Comparison of ENCODE assay signal across 27 mouse cellular contexts in the genomic region with DNA sequence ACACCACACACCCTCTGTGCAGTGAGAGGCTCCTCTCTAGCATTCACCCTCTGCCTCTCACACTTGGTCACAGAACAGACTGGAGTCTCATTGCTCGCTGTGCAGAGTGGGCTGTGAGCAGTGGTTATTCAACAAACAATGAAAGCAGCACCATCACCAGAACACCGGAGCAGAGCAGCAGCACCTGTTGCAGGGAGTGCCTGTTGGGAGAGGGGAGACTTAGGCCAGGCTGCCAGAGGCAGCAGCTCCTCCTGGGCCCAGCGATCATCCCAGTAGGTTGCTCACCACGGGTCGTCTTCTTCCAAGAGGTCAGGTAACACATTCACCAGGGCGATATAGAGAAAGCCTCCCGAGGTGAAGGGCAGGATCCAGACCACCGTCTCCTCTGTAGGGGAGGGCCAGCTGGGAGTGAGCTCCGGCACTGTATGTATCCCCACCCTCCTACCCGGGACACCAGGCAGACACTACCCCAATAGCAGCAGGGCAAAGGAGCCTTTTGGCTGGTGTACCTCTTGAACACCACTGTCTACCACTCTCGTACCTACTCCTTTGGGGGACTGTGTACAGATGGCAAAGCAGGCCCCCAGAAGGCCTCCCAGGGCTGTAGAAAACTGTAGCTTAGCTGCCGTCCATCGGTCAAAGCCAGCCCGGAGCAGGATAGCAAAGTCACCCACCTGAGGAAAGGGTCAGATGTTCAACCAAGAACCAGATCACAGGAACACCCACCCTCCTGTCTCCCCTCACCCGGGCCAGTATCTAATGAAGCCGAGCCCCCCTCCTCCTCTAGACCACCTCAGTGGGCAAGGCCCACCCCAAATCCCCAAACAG. TPM values are rescaled to one million over a fixed set of nuclear protein-coding genes. Genes with fewer than 3 reads are reported as not detected.
DNase-seq lines count a peak whose midpoint lies in the region; ATAC-seq and TF ChIP-seq lines count a peak whose summit lies in the region.
"Had no signal": no experiment of that assay in that cellular context is flagged by ENCODE, and none has a peak within 500 bp of the region (broad histone marks: within the 10 kb centered on the region; RNA-seq: fewer than 3 reads in every experiment).

No protein-coding gene starts in this region.

- TF ChIP-seq POLR2A in kidney, adult 2 months (IDR thresholded peaks at IDR 0.05; ENCODE audit: low read depth, low read length): no peak
- no peak for TF ChIP-seq POLR2A in embryonic fibroblast, embryonic 13.5 days (IDR thresholded peaks at IDR 0.05; ENCODE audit: low read depth, low read length)

- peak overlapping the region; percentile 61; the same call in 1 of the 2 replicates for H3K27ac ChIP-seq in embryonic facial prominence, embryonic 14.5 days (replicated peaks; ENCODE audit: low read depth, low read length)
- H3K27ac ChIP-seq in embryonic facial prominence, embryonic 10.5 days (replicated peaks): no peak overlapping the region
- peak overlapping the region; percentile 88 for H3K27ac ChIP-seq in heart, embryonic 13.5 days (replicated peaks)
- peak overlapping the region; percentile 7; the same call in 1 of the 2 replicates for H3K27ac ChIP-seq in kidney, adult 2 months (ENCODE audit: insufficient read depth, low read depth, low read length)
- peak overlapping the region; percentile 75 for H3K27ac ChIP-seq in embryonic fibroblast, embryonic 13.5 days (ENCODE audit: insufficient read depth, low read length)
- H3K27ac ChIP-seq: hindbrain, embryonic 12.5 days; left cerebral cortex, adult 2 months; midbrain, embryonic 13.5 days had no signal

- peaks cover 74% of the 10 kb centered on the region for H3K36me3 ChIP-seq in embryonic facial prominence, embryonic 14.5 days (ENCODE audit: control insufficient read depth, insufficient read depth, low read length)
- peaks cover 92% of the 10 kb centered on the region for H3K36me3 ChIP-seq in embryonic facial prominence, embryonic 10.5 days (replicated peaks)
- H3K36me3 ChIP-seq in heart, embryonic 13.5 days: peaks cover 93% of the 10 kb centered on the region
- no peaks in the 10 kb centered on the region; the same call in 1 of the 2 replicates for H3K36me3 ChIP-seq in kidney, adult 2 months (ENCODE audit: control insufficient read depth, insufficient read depth, low read length)

- no peak overlapping the region for H3K9ac ChIP-seq in embryonic facial prominence, embryonic 14.5 days (ENCODE audit: low read depth, low read length)
- peak overlapping the region; percentile 62 for H3K9ac ChIP-seq in heart, embryonic 13.5 days
- H3K9ac ChIP-seq: forebrain, embryonic 12.5 days; midbrain, embryonic 13.5 days had no signal

- DNase-seq in embryonic facial prominence, embryonic 14.5 days (ENCODE audit: low spot score): no peak
- no peak for DNase-seq in embryonic facial prominence, embryonic 10.5 days (ENCODE audit: low spot score)
- DNase-seq in heart, postnatal 36 days: no peak
- DNase-seq in kidney, adult 2 months: no peak
- no peak for DNase-seq in kidney, adult 8-10 months
- no peak for DNase-seq in left cerebral cortex, postnatal 25 days (ENCODE audit: low spot score in 2 of 2)
- DNase-seq: adrenal gland, adult 8-10 months; cerebellum, adult 11-12 months; cerebellum, postnatal 10 days; kidney, adult 9 months; kidney, postnatal 4 days; left cerebral cortex, postnatal 4 days; lung, adult 2 months; lung, postnatal 14 days; right cerebral cortex, postnatal 14 days; spleen, adult 18-20 months; thymus, postnatal 36 days had no signal

- WGBS in embryonic facial prominence, embryonic 14.5 days: 89% methylated on average over 16 of the region's 16 CpGs
- 92% methylated on average over 16 of the region's 16 CpGs for WGBS in embryonic facial prominence, embryonic 10.5 days
- WGBS in heart, embryonic 13.5 days: 87% methylated on average over 16 of the region's 16 CpGs
- WGBS in kidney, adult 2 months: 78% methylated on average over 16 of the region's 16 CpGs

- intact Hi-C loops in heart, postnatal 36 days (cut with DNase I): no loop called here
- intact Hi-C loops in left cerebral cortex, postnatal 25 days (cut with DNase I): loop anchor here (5.0 kb wide), 2 partner anchors 146 to 176 kb away; partner anchors contain the start of gene C1qtnf4

- no peaks in the 10 kb centered on the region for H3K27me3 ChIP-seq in embryonic facial prominence, embryonic 14.5 days (replicated peaks; ENCODE audit: control insufficient read depth, insufficient read depth, low read length)
- H3K27me3 ChIP-seq in embryonic facial prominence, embryonic 10.5 days (replicated peaks; ENCODE audit: low read depth, poor library complexity, severe bottlenecking): no peaks in the 10 kb centered on the region
- H3K27me3 ChIP-seq in heart, embryonic 13.5 days (replicated peaks): no peaks in the 10 kb centered on the region
- no peaks in the 10 kb centered on the region for H3K27me3 ChIP-seq in kidney, adult 2 months (replicated peaks; ENCODE audit: control insufficient read depth, insufficient read depth, low read length)
- H3K27me3 ChIP-seq: forebrain, embryonic 12.5 days; hindbrain, embryonic 12.5 days; megakaryocyte, embryonic 14.5 days; midbrain, embryonic 13.5 days had no signal

- H3K9me3 ChIP-seq in embryonic facial prominence, embryonic 14.5 days (ENCODE audit: control insufficient read depth, low read length): no peaks in the 10 kb centered on the region
- no peaks in the 10 kb centered on the region for H3K9me3 ChIP-seq in embryonic facial prominence, embryonic 10.5 days
- H3K9me3 ChIP-seq in heart, embryonic 13.5 days: no peaks in the 10 kb centered on the region
- H3K9me3 ChIP-seq: forebrain, embryonic 12.5 days; hindbrain, embryonic 12.5 days; megakaryocyte, embryonic 14.5 days; midbrain, embryonic 13.5 days had no signal

- H3K4me1 ChIP-seq in embryonic facial prominence, embryonic 14.5 days (ENCODE audit: control insufficient read depth, insufficient read depth, low read length): no peaks in the 10 kb centered on the region
- H3K4me1 ChIP-seq in embryonic facial prominence, embryonic 10.5 days: no peaks in the 10 kb centered on the region
- peaks cover 43% of the 10 kb centered on the region for H3K4me1 ChIP-seq in heart, embryonic 13.5 days
- no peaks in the 10 kb centered on the region for H3K4me1 ChIP-seq in kidney, adult 2 months (ENCODE audit: control insufficient read depth, insufficient read depth, low read length)
- H3K4me1 ChIP-seq in embryonic fibroblast, embryonic 13.5 days (ENCODE audit: control insufficient read depth, insufficient read depth, low read length): peaks cover 18% of the 10 kb centered on the region
- H3K4me1 ChIP-seq: forebrain, embryonic 12.5 days; hindbrain, embryonic 12.5 days had no signal

- no peak for TF ChIP-seq CTCF in kidney, adult 2 months (conservative IDR thresholded peaks at IDR 0.05; ENCODE audit: insufficient read depth, insufficient read length, low read depth, low read length)
- no peak for TF ChIP-seq CTCF in embryonic fibroblast, embryonic 13.5 days (IDR thresholded peaks at IDR 0.05; ENCODE audit: borderline replicate concordance, insufficient read depth, low read length)

- H3K4me3 ChIP-seq in embryonic facial prominence, embryonic 14.5 days (ENCODE audit: low read depth, low read length): no peak overlapping the region
- no peak overlapping the region for H3K4me3 ChIP-seq in embryonic facial prominence, embryonic 10.5 days
- no peak overlapping the region for H3K4me3 ChIP-seq in heart, embryonic 13.5 days
- no peak overlapping the region for H3K4me3 ChIP-seq in kidney, adult 2 months (ENCODE audit: insufficient read depth, low read depth, low read length)
- no peak overlapping the region for H3K4me3 ChIP-seq in embryonic fibroblast, embryonic 13.5 days (ENCODE audit: insufficient read depth, low read length)
- H3K4me3 ChIP-seq: erythroblast, embryonic 14.5 days; forebrain, embryonic 12.5 days; hindbrain, embryonic 12.5 days; left cerebral cortex, adult 2 months; megakaryocyte, embryonic 14.5 days; midbrain, embryonic 13.5 days had no signal

- no peak overlapping the region for H3K4me2 ChIP-seq in embryonic facial prominence, embryonic 14.5 days (ENCODE audit: low read depth, low read length)
- H3K4me2 ChIP-seq in heart, embryonic 13.5 days: peak overlapping the region; percentile 25; the same call in 1 of the 2 replicates
- H3K4me2 ChIP-seq: forebrain, embryonic 12.5 days; hindbrain, embryonic 12.5 days; liver, embryonic 11.5 days; midbrain, embryonic 13.5 days had no signal

- ATAC-seq in embryonic facial prominence, embryonic 14.5 days (ENCODE audit: low read depth): no peak
- no peak for ATAC-seq in heart, embryonic 13.5 days (ENCODE audit: extremely low read depth, insufficient number of reproducible peaks, low FRiP score, low TSS enrichment)
- ATAC-seq: activated CD4-positive, CD25-positive, alpha-beta regulatory T cell, adult 4 months had no signal

RNA-seq across cellular contexts. Expression of gene Slc39a13, which starts 7.2 kb away (rescaled TPM):
- 62.1 and 64.8 TPM in 2 replicates for polyA plus RNA-seq in embryonic facial prominence, embryonic 14.5 days (2014; fragmentation: Nextera tagmentation; extraction: Ambion mirVana)
- polyA plus RNA-seq in embryonic facial prominence, embryonic 10.5 days (2016; fragmentation: Nextera tagmentation; extraction: Ambion mirVana): 20.3 and 24.2 TPM in 2 replicates
- 45.0 and 55.5 TPM in 2 replicates for polyA plus RNA-seq in heart, embryonic 13.5 days (2015; fragmentation: Nextera tagmentation; extraction: Ambion mirVana)
- total RNA-seq in heart, postnatal 36 days (2021): 10 to 100 TPM; 21.7 to 24.2 TPM
- 87.2 and 103 TPM in 2 replicates for polyA plus RNA-seq in kidney, adult 2 months (2012; rRNA removed)
- polyA plus RNA-seq in embryonic fibroblast, embryonic 13.5 days (2011; ENCODE audit: insufficient read length, low read depth, missing spikeins): 93.5 and 104 TPM in 2 replicates
- 10 to 100 TPM; 25.1 to 29.4 TPM for total RNA-seq in left cerebral cortex, postnatal 25 days (2021)

RNA-seq across cellular contexts. Expression of gene Psmc3, which starts 9.2 kb away (rescaled TPM):
- 309 and 320 TPM in 2 replicates for polyA plus RNA-seq in embryonic facial prominence, embryonic 14.5 days (2014; fragmentation: Nextera tagmentation; extraction: Ambion mirVana)
- polyA plus RNA-seq in embryonic facial prominence, embryonic 10.5 days (2016; fragmentation: Nextera tagmentation; extraction: Ambion mirVana): 371 and 378 TPM in 2 replicates
- polyA plus RNA-seq in heart, embryonic 13.5 days (2015; fragmentation: Nextera tagmentation; extraction: Ambion mirVana): 226 and 239 TPM in 2 replicates
- total RNA-seq in heart, postnatal 36 days (2021): 100 to 1,000 TPM; 211 to 237 TPM
- polyA plus RNA-seq in kidney, adult 2 months (2012; rRNA removed): 114 and 127 TPM in 2 replicates
- polyA plus RNA-seq in embryonic fibroblast, embryonic 13.5 days (2011; ENCODE audit: insufficient read length, low read depth, missing spikeins): 309 and 331 TPM in 2 replicates
- 100 to 1,000 TPM; 184 to 218 TPM for total RNA-seq in left cerebral cortex, postnatal 25 days (2021)

RNA-seq across cellular contexts. Expression of gene Spi1, which starts 19.2 kb away (rescaled TPM):
- 10.2 and 10.6 TPM in 2 replicates for polyA plus RNA-seq in embryonic facial prominence, embryonic 14.5 days (2014; fragmentation: Nextera tagmentation; extraction: Ambion mirVana)
- 2.3 and 2.8 TPM in 2 replicates for polyA plus RNA-seq in embryonic facial prominence, embryonic 10.5 days (2016; fragmentation: Nextera tagmentation; extraction: Ambion mirVana)
- polyA plus RNA-seq in heart, embryonic 13.5 days (2015; fragmentation: Nextera tagmentation; extraction: Ambion mirVana): 3.5 and 3.9 TPM in 2 replicates
- 1 to 10 TPM; 4.2 to 6.2 TPM for total RNA-seq in heart, postnatal 36 days (2021)
- 12.9 and 17.4 TPM in 2 replicates for polyA plus RNA-seq in kidney, adult 2 months (2012; rRNA removed)
- polyA plus RNA-seq in embryonic fibroblast, embryonic 13.5 days (2011; ENCODE audit: insufficient read length, low read depth, missing spikeins): 0.79 TPM in 1 of 2 replicates, not detected in the other
- 1 to 10 TPM; 3.0 to 5.3 TPM for total RNA-seq in left cerebral cortex, postnatal 25 days (2021)
- polyA plus RNA-seq: activated CD4-positive, CD25-positive, alpha-beta regulatory T cell, adult 4 months had no signal

RNA-seq across cellular contexts. Expression of gene Rapsn, which starts 27.6 kb away (rescaled TPM):
- polyA plus RNA-seq in embryonic facial prominence, embryonic 14.5 days (2014; fragmentation: Nextera tagmentation; extraction: Ambion mirVana): 35.4 and 40.5 TPM in 2 replicates
- polyA plus RNA-seq in embryonic facial prominence, embryonic 10.5 days (2016; fragmentation: Nextera tagmentation; extraction: Ambion mirVana): 1.2 and 1.9 TPM in 2 replicates
- 21.2 and 25.8 TPM in 2 replicates for polyA plus RNA-seq in heart, embryonic 13.5 days (2015; fragmentation: Nextera tagmentation; extraction: Ambion mirVana)
- 10 to 100 TPM; 16.9 to 17.8 TPM for total RNA-seq in heart, postnatal 36 days (2021)
- 7.0 TPM in 2 replicates for polyA plus RNA-seq in kidney, adult 2 months (2012; rRNA removed)
- not detected in 2 replicates for polyA plus RNA-seq in embryonic fibroblast, embryonic 13.5 days (2011; ENCODE audit: insufficient read length, low read depth, missing spikeins)
- under 1 TPM; 0.41 to 0.53 TPM for total RNA-seq in left cerebral cortex, postnatal 25 days (2021)
- total RNA-seq: left cerebral cortex, postnatal 4 days had no signal
- polyA plus RNA-seq: erythroblast, embryonic 14.5 days had no signal

RNA-seq across cellular contexts. Expression of gene Mybpc3, which starts 55.0 kb away (rescaled TPM):
- polyA plus RNA-seq in embryonic facial prominence, embryonic 14.5 days (2014; fragmentation: Nextera tagmentation; extraction: Ambion mirVana): 0.30 and 0.79 TPM in 2 replicates
- polyA plus RNA-seq in embryonic facial prominence, embryonic 10.5 days (2016; fragmentation: Nextera tagmentation; extraction: Ambion mirVana): 0.07 and 0.82 TPM in 2 replicates
- polyA plus RNA-seq in heart, embryonic 13.5 days (2015; fragmentation: Nextera tagmentation; extraction: Ambion mirVana): 806 and 882 TPM in 2 replicates
- 1,000 to 10,000 TPM; 1,434 to 1,723 TPM for total RNA-seq in heart, postnatal 36 days (2021)
- 0.14 and 0.24 TPM in 2 replicates for polyA plus RNA-seq in kidney, adult 2 months (2012; rRNA removed)
- polyA plus RNA-seq in embryonic fibroblast, embryonic 13.5 days (2011; ENCODE audit: insufficient read length, low read depth, missing spikeins): not detected in 2 replicates
- 1 to 10 TPM in 1 of 2 experiments, under 1 TPM in 1; 0.96 to 1.4 TPM for total RNA-seq in left cerebral cortex, postnatal 25 days (2021)
- total RNA-seq: left cerebral cortex, postnatal 4 days had no signal
- polyA plus RNA-seq: activated CD4-positive, CD25-positive, alpha-beta regulatory T cell, adult 4 months; erythroblast, embryonic 14.5 days; midbrain, embryonic 13.5 days had no signal
